Mouse (Mus musculus) limb, embryonic 15.5 days (tissue): Measurements from ENCODE around the gene Midn. TPM values are rescaled to one million over a fixed set of nuclear protein-coding genes. Genes with fewer than 3 reads are reported as not detected.
A peak's percentile ranks its signal among the peaks of the same experiment; 100 is the strongest.

Experiments
- ATAC-seq: fragments of 200-750 bp; cut with Nextera tagmentation; 2 replicates; pipeline ENCODE4 v1.8.0; 2017; ENCODE audit warnings: low read depth, moderate TSS enrichment; ENCODE audit not compliant: insufficient number of reproducible peaks, low FRiP score, low TSS enrichment
- H3K27ac ChIP-seq: fragments of 300-500 bp; sonication (generic); 2 replicates; pipeline ENCODE4 v1.5.1; 2015; ENCODE audit warnings: moderate library complexity, mild to moderate bottlenecking, inconsistent platforms
- H3K27me3 ChIP-seq: fragments of 300-500 bp; sonication (generic); 2 replicates; pipeline ENCODE4 v1.6.1; 2015; ENCODE audit warnings: inconsistent platforms
- H3K36me3 ChIP-seq: fragments of 300-500 bp; sonication (generic); 2 replicates; pipeline ENCODE4 v1.6.1; 2015; ENCODE audit warnings: inconsistent platforms
- H3K4me1 ChIP-seq: fragments of 300-500 bp; sonication (generic); 2 replicates; pipeline ENCODE4 v1.6.1; 2015; ENCODE audit warnings: inconsistent platforms
- H3K4me2 ChIP-seq: fragments of 300-500 bp; sonication (generic); 2 replicates; pipeline ENCODE4 v1.6.1; 2015; ENCODE audit warnings: mild to moderate bottlenecking, inconsistent platforms
- H3K4me3 ChIP-seq: fragments of 300-500 bp; sonication (generic); 2 replicates; pipeline ENCODE4 v1.5.1; 2015; ENCODE audit warnings: mild to moderate bottlenecking, inconsistent platforms
- H3K9ac ChIP-seq: fragments of 300-500 bp; sonication (generic); 2 replicates; pipeline ENCODE4 v1.6.1; 2015; ENCODE audit warnings: inconsistent platforms
- H3K9me3 ChIP-seq: fragments of 300-500 bp; sonication (generic); 2 replicates; pipeline ENCODE4 v1.6.1; 2016; ENCODE audit warnings: inconsistent platforms
- WGBS: fragments of 180-500 bp; shearing (Covaris S2); methylation state at CpG from one replicate; pipeline ENCODE4 v1.1.7; 2015; 5-methylcytosine and 5-hydroxymethylcytosine counted together
- polyA plus RNA-seq: library from polyadenylated mRNA; unstranded; fragments of >200 nt; fragmentation: Nextera tagmentation; extraction: Ambion mirVana; gene quantifications from 2 replicates; pipeline ENCODE4 v1.2.1, GENCODE M21; 2015

Gene Midn
- polyA plus RNA-seq, 1 experiment from 2014 or later, result 13.4 TPM

- peak within 1 kb of the TSS; percentile 87 for H3K27ac ChIP-seq
- H3K4me3 ChIP-seq, result peak within 1 kb of the TSS; percentile 93
- H3K9ac ChIP-seq, result peak within 1 kb of the TSS; percentile 91
- ATAC-seq, result peak; percentile 99
- no peaks in the 10 kb centered on the region for H3K27me3 ChIP-seq
- WGBS, result under 1% methylated on average over 70 of the region's 70 CpGs
- H3K4me2 ChIP-seq, result peak within 1 kb of the TSS; percentile 87
- H3K4me1 ChIP-seq, result peaks cover 45% of the 10 kb centered on the region
- no peaks in the 10 kb centered on the region for H3K9me3 ChIP-seq
- H3K36me3 ChIP-seq, result peaks cover 23% of the 10 kb centered on the region
Observed at GRCm38 (mm10) chr10:80115290-80115943, 32.7 kb upstream of the Midn start, which contains the start of gene Stk11. Stk11 (plus strand) TSS chr10:80115803.

- Histone ChIP-seq H3K9ac (peak overlapping the region; percentile 91), H3K27me3 (no peaks in the 10 kb centered on the region), H3K4me3 (peak overlapping the region; percentile 93), H3K4me1 (peaks cover 46% of the 10 kb centered on the region), H3K4me2 (peak overlapping the region; percentile 87), H3K36me3 (peaks cover 29% of the 10 kb centered on the region), H3K27ac (peak overlapping the region; percentile 87), H3K9me3 (no peaks in the 10 kb centered on the region)
- no peak for ATAC-seq
- WGBS, result under 1% methylated on average over 63 of the region's 63 CpGs
Observed at GRCm38 (mm10) chr10:80115944-80116335, 32.1 kb upstream of the Midn start.

- H3K9ac ChIP-seq, result peak overlapping the region; percentile 91
- WGBS, result 0% methylated on average over 27 of the region's 27 CpGs
- no peak for ATAC-seq
- peaks cover 46% of the 10 kb centered on the region for H3K4me1 ChIP-seq
- H3K9me3 ChIP-seq, result no peaks in the 10 kb centered on the region
- peak overlapping the region; percentile 87 for H3K4me2 ChIP-seq
- peak overlapping the region; percentile 93 for H3K4me3 ChIP-seq
- no peaks in the 10 kb centered on the region for H3K27me3 ChIP-seq
- peaks cover 31% of the 10 kb centered on the region for H3K36me3 ChIP-seq
- H3K27ac ChIP-seq, result peak overlapping the region; percentile 50
Observed at GRCm38 (mm10) chr10:80116563-80116926, 31.5 kb upstream of the Midn start.

GRCm38 (mm10) chr10:80116927-80117691, 31.0 kb upstream of the Midn start:
- 3% methylated on average over 30 of the region's 30 CpGs for WGBS
- ATAC-seq, result no peak

GRCm38 (mm10) chr10:80117736-80118135, 30.3 kb upstream of the Midn start:
- Histone ChIP-seq H3K9me3 (no peaks in the 10 kb centered on the region), H3K27me3 (no peaks in the 10 kb centered on the region), H3K36me3 (peaks cover 38% of the 10 kb centered on the region), H3K9ac (peak overlapping the region; percentile 91), H3K4me3 (peak overlapping the region; percentile 93), H3K4me2 (peak overlapping the region; percentile 87), H3K27ac (peak overlapping the region; percentile 50; the same call in 1 of the 2 replicates), H3K4me1 (peaks cover 46% of the 10 kb centered on the region)
- WGBS, result 40% methylated on average over 1 of the region's 1 CpGs
- no peak for ATAC-seq

More at GRCm38 (mm10) chr10:80116927-80117691, 31.0 kb upstream of the Midn start:
- peak overlapping the region; percentile 50 for H3K27ac ChIP-seq
- peaks cover 46% of the 10 kb centered on the region for H3K4me1 ChIP-seq
- H3K27me3 ChIP-seq, result no peaks in the 10 kb centered on the region
- H3K4me3 ChIP-seq, result peak overlapping the region; percentile 93
- no peaks in the 10 kb centered on the region for H3K9me3 ChIP-seq
- peak overlapping the region; percentile 91 for H3K9ac ChIP-seq
- peak overlapping the region; percentile 87 for H3K4me2 ChIP-seq
- peaks cover 37% of the 10 kb centered on the region for H3K36me3 ChIP-seq

GRCm38 (mm10) chr10:80118552-80118951, 29.5 kb upstream of the Midn start:
- peaks cover 44% of the 10 kb centered on the region for H3K36me3 ChIP-seq
- peak overlapping the region; percentile 93 for H3K4me3 ChIP-seq
- H3K9ac ChIP-seq, result 0 out of 2 replicates have a peak overlapping the region, but pooled peaks have one; percentile 91
- peaks cover 46% of the 10 kb centered on the region for H3K4me1 ChIP-seq
- H3K27me3 ChIP-seq, result no peaks in the 10 kb centered on the region
- peak overlapping the region; percentile 54; the same call in 1 of the 2 replicates for H3K27ac ChIP-seq
- 57% methylated on average over 6 of the region's 6 CpGs for WGBS
- peak overlapping the region; percentile 87 for H3K4me2 ChIP-seq
- ATAC-seq, result no peak
- no peaks in the 10 kb centered on the region for H3K9me3 ChIP-seq

GRCm38 (mm10) chr10:80120146-80120545, 27.9 kb upstream of the Midn start:
- no peak for ATAC-seq
- Histone ChIP-seq H3K36me3 (peaks cover 57% of the 10 kb centered on the region), H3K9me3 (no peaks in the 10 kb centered on the region), H3K4me2 (no peak overlapping the region), H3K4me1 (peaks cover 40% of the 10 kb centered on the region), H3K9ac (no peak overlapping the region), H3K4me3 (no peak overlapping the region), H3K27me3 (no peaks in the 10 kb centered on the region), H3K27ac (no peak overlapping the region)
- 87% methylated on average over 2 of the region's 2 CpGs for WGBS

- H3K36me3 ChIP-seq, result peaks cover 72% of the 10 kb centered on the region
- no peaks in the 10 kb centered on the region for H3K27me3 ChIP-seq
Observed at GRCm38 (mm10) chr10:80121639-80122038, 26.4 kb upstream of the Midn start.

GRCm38 (mm10) chr10:80123932-80124562, 24.0 kb upstream of the Midn start:
- Histone ChIP-seq H3K4me3 (no peak overlapping the region), H3K4me2 (no peak overlapping the region), H3K9ac (no peak overlapping the region), H3K4me1 (peaks cover 16% of the 10 kb centered on the region), H3K27ac (no peak overlapping the region), H3K27me3 (no peaks in the 10 kb centered on the region), H3K9me3 (no peaks in the 10 kb centered on the region), H3K36me3 (peaks cover 85% of the 10 kb centered on the region)
- 90% methylated on average over 9 of the region's 9 CpGs for WGBS
- no peak for ATAC-seq

More at GRCm38 (mm10) chr10:80121639-80122038, 26.4 kb upstream of the Midn start:
- WGBS, result 78% methylated on average over 2 of the region's 2 CpGs
- no peak overlapping the region for H3K4me2 ChIP-seq
- no peaks in the 10 kb centered on the region for H3K9me3 ChIP-seq
- no peak overlapping the region for H3K4me3 ChIP-seq
- no peak overlapping the region for H3K27ac ChIP-seq
- ATAC-seq, result no peak
- H3K9ac ChIP-seq, result no peak overlapping the region
- peaks cover 39% of the 10 kb centered on the region for H3K4me1 ChIP-seq

- Histone ChIP-seq H3K36me3 (peaks cover 94% of the 10 kb centered on the region), H3K4me1 (peaks cover 22% of the 10 kb centered on the region), H3K27me3 (no peaks in the 10 kb centered on the region), H3K4me3 (no peak overlapping the region), H3K9me3 (no peaks in the 10 kb centered on the region), H3K4me2 (no peak overlapping the region), H3K27ac (no peak overlapping the region), H3K9ac (no peak overlapping the region)
- WGBS, result 95% methylated on average over 8 of the region's 8 CpGs
- no peak for ATAC-seq
Observed at GRCm38 (mm10) chr10:80127920-80128319, 20.2 kb upstream of the Midn start.

- no peak overlapping the region for H3K4me3 ChIP-seq
- 92% methylated on average over 9 of the region's 9 CpGs for WGBS
- peaks cover 28% of the 10 kb centered on the region for H3K4me1 ChIP-seq
- no peaks in the 10 kb centered on the region for H3K27me3 ChIP-seq
- H3K4me2 ChIP-seq, result no peak overlapping the region
- H3K9me3 ChIP-seq, result no peaks in the 10 kb centered on the region
- no peak overlapping the region for H3K9ac ChIP-seq
- peaks cover 99% of the 10 kb centered on the region for H3K36me3 ChIP-seq
- ATAC-seq, result no peak
- H3K27ac ChIP-seq, result no peak overlapping the region
Observed at GRCm38 (mm10) chr10:80129846-80130245, 18.2 kb upstream of the Midn start.
